Mouse (Mus musculus): ENCODE results near the gene Actl7b. TPM values are rescaled to one million over a fixed set of nuclear protein-coding genes. Genes with fewer than 3 reads are reported as not detected.

The Actl7b gene
- polyA plus RNA-seq (2014; fragmentation: Illumina TruSeq; extraction: RNeasy Lipid Tissue Mini Kit (QIAGEN cat#74804); ENCODE audit: low read depth, low replicate concordance) = not detected

DNA sequence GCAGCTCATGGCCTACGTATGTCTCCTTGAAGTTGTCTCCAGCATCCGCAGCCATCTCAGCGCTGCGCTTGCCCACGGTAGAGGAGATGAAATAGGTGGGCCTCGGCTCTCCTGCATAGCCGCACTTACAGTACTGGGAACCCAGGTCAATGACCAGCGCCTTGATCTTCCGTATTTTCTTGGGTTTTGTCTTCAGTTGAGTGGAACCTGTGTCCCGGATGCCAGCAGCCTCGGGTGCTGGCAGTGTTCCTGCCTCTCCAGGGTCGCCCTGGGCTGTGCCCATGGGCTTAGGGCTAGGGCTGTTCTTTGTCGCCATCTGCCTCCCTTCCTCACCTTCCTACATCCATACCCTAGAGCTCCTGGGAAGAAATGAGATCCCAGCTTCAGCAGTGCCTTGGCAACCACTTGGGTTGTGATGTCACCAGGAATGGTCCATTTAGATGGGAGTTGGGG lies at the start of gene Actl7b:
Actl7b (minus strand) TSS at position 403 of the 453 bp plus-strand sequence.

GRCm38 (mm10) chr4:56743363-56744195 lies 2.3 kb upstream of the Actl7b start, which contains the start of gene Actl7a:
Gene Actl7a (plus strand): TSS chr4:56743413.

DNA sequence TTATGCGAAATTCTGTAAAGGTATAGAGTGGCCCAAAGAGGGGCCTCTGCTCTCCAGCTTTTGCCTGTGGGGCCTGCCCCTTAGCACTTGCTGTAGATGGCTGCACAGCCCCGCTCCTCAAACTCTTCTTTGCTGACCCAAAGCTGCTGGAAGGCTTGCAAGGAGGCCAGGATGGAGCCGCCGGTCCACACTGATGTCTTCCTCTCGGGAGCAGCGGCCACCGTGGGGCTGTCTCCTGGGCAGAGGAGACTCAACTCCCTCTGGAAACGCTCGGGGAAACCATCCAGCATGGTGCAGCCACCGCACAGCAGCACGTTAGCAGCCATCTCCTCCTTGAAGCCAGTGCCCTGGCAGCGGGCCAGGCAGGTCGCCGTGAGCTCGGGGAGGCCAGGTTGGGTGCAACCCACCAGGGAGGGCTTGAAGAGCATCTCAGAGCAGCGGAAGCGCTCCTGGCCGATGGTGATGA lies 1.2 kb downstream of the Actl7b start, which contains the start of gene Gm26657:
Gm26657 (plus strand) TSS at position 51 of the 466 bp plus-strand sequence.

Other genes starting within 250 kb of the Actl7b start
- not detected for gene Gm26657, start 1.4 kb downstream of the Actl7b start, polyA plus RNA-seq (2014; fragmentation: Illumina TruSeq; extraction: RNeasy Lipid Tissue Mini Kit (QIAGEN cat#74804); ENCODE audit: low read depth, low replicate concordance)
- not detected for gene Actl7a, start 2.0 kb upstream of the Actl7b start, polyA plus RNA-seq (2014; fragmentation: Illumina TruSeq; extraction: RNeasy Lipid Tissue Mini Kit (QIAGEN cat#74804); ENCODE audit: low read depth, low replicate concordance)
- gene Elp1, start 60.9 kb upstream of the Actl7b start, polyA plus RNA-seq (2014; fragmentation: Illumina TruSeq; extraction: RNeasy Lipid Tissue Mini Kit (QIAGEN cat#74804); ENCODE audit: low read depth, low replicate concordance) = 21.7 TPM
- gene Fam206a, start 60.9 kb upstream of the Actl7b start, polyA plus RNA-seq (2014; fragmentation: Illumina TruSeq; extraction: RNeasy Lipid Tissue Mini Kit (QIAGEN cat#74804); ENCODE audit: low read depth, low replicate concordance) = 3.4 TPM
- gene Ctnnal1, start 123.7 kb upstream of the Actl7b start, polyA plus RNA-seq (2014; fragmentation: Illumina TruSeq; extraction: RNeasy Lipid Tissue Mini Kit (QIAGEN cat#74804); ENCODE audit: low read depth, low replicate concordance) = 32.3 TPM
- 23.9 TPM for gene Tmem245, start 206.0 kb upstream of the Actl7b start, polyA plus RNA-seq (2014; fragmentation: Illumina TruSeq; extraction: RNeasy Lipid Tissue Mini Kit (QIAGEN cat#74804); ENCODE audit: low read depth, low replicate concordance)
- gene Frrs1l, start 248.9 kb upstream of the Actl7b start, polyA plus RNA-seq (2014; fragmentation: Illumina TruSeq; extraction: RNeasy Lipid Tissue Mini Kit (QIAGEN cat#74804); ENCODE audit: low read depth, low replicate concordance) = not detected